Mouse (Mus musculus) mature B cell (primary cell): ENCODE results near the gene Sumo1.

Experiments used
- in situ Hi-C: fragments of 300-500 bp; cut with MboI; formaldehyde crosslinking; loops from 2 replicates; pipeline ENCODE4 v1.14.3; 2019

Gene Sumo1

DNA sequence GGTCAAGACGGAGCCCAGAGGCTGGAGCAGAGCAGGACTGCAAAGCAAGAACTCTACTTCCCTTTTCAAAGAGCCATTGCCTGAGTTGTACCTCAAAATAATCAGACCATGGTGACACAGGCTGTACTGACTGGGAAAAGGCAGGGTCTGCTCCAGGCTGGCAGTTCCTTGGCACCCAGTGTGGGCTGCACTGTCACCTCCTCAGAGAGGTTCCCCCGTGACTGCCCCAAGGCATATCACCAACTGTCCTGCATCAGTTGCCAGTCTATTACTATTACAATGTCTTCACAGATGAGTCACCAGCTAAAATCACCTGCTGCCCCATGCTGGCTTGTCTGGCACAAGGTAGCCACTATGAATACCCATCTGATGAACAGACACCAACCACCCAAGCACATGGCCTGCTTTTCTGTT lies 77.0 kb downstream of the Sumo1 start:
- in situ Hi-C loops: no loop called here

DNA sequence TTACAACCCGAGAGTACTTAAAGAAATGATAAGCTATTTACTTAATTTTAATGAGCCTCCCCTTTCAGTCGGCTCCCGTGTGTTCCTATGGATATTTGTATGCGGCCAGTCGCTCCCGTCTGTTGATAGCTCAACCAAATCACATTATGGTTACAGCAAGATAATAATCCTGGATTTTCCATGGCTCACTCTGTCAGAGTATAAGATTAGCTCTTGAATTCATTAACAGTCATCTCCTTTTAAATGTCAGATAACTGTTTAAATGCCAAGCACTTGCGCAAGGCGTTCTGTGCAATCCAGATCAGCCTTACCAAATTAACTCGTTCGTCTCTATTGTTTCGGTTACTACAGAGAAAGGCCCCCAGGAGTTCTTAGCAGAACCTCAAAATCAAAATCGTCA lies 77.8 kb downstream of the Sumo1 start:
- in situ Hi-C loops: no loop called here

- in situ Hi-C loops: no loop called here
Observed at GRCm38 (mm10) chr1:59592359-59592758, 78.3 kb downstream of the Sumo1 start.

GRCm38 (mm10) chr1:59589271-59589670 lies 81.4 kb downstream of the Sumo1 start:
- in situ Hi-C loops: no loop called here

- in situ Hi-C loops: no loop called here
Observed at GRCm38 (mm10) chr1:59584656-59585410, 85.8 kb downstream of the Sumo1 start.

DNA sequence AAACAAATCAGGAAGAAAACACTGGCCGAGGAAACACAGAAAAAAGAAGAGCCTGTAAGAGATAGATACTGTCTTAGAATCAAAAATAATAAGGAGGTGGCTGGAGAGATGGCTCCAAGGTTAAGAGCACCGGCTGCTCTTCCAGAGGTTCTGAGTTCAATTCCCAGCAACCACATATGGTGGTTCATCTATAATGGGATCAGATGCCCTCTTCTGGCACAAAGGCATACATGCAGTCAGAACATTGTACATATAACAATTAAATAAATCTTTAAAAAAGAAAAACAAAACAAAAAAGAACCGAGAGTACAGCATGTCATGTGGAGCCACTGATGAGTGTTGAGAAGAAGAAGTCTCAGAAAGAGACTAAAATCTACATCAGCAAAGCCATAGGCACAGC lies 89.8 kb downstream of the Sumo1 start:
- in situ Hi-C loops: no loop called here

DNA sequence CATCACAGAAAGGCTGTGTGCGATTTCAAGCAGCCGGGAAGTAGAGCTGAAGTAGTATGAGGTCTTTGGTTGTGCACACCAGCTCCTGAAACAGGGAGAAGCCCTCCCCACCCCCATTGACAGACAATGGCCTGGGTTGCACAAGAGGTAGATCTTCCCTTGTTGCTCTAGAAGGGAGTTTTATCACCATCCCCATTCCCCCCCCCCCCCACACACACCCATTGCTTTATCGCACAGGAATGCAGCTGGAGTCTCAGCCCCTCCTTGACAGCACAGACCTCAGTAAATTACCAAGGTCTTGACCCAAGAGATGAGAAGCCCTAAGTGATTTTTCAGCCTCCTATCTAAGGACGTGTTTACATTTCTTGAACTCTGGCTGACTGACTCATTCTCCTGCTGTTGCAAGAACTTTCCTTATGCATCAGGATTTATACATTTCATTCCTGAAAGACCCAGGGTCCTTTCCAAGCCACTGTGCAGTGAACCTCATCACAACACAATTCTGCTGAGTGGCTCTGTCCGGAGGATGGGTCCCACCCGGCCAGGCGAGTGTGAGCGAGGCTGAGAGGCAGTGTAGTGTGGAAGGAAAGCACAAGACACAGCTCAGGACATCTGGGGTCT lies 90.4 kb downstream of the Sumo1 start:
- in situ Hi-C loops: no loop called here

- in situ Hi-C loops: no loop called here
Observed at GRCm38 (mm10) chr1:59579327-59579726, 91.3 kb downstream of the Sumo1 start.

DNA sequence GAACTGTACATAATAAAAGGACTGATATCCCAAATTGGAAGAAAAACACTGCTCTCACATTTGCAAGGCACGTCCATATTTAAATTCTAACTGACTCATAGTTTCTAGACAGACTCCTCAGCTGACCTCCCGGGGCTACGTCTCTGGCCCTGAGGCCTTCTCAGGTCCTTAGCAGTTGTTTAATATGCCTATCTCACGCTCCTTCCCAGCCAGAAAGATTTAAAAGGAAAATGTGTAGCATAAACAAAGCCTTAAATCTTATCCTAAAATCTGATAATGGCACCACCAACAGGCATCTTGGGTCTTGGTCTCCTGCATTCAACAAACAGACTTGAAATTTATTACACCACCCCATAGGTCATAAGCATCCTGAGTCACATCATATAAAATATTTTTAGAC lies 91.9 kb downstream of the Sumo1 start:
- in situ Hi-C loops: no loop called here

DNA sequence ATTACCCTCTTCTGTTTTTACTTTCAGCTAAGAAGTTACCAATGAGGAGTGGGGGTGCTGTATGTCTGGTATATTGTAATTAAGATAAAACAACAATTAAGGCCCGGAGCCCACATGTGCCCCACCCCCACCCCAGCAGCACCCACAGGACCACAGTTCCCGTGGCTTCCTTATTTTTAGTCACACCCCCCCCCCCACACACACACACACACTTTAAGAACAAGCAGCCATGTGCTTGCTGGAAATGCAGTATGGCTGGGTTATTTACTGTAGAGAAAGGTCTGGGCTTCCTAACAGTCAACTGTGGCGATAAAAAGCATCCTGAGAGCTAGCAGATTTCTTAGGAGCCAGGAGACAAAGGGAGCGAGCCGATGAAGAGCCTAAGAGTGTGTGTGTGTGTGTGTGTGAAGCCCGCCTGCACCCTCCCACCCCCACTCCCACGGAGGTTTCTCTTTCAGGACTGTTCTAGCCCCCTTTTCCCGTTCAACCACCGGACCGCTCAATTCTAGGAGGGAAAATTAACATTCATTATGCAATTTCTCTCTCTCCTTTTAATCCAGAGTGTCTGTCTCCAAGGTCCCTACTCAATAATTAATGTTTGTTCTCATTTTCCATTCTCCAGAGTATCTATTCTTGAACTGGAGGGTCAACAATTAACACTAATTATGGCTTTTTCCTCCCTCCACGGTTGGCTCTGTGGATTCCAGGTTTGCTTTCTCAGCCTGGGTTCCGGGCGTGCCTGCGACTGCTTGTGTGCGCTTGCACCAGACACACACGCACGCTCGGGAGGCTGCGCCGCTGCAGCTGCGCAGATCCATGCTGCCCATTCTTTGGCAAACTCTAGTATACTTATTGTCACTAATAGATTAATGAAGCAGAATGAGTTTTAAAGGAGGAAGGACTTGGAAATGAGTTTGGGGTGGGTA lies 96.1 kb downstream of the Sumo1 start:
- in situ Hi-C loops: no loop called here

DNA sequence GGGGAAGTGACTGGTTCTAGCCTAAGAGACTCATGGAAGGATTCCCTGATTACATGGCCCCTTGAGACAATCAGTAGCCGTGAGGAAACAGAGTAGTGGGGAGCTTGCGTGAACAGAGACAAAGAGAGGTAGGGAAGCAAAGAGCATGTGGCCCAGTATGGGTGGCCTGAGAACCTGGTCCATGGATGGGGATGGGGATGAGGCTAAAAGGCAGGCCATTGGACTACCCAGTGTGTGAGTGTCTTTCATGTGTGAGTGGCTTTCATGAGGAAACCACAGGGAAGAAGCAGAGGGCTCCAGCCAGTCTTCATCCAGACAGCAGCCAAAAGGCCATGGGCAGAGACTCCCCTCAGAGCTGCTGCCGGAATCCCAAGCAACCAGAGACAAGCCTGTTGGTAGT lies 96.8 kb downstream of the Sumo1 start:
- in situ Hi-C loops: no loop called here

- in situ Hi-C loops: no loop called here
Observed at GRCm38 (mm10) chr1:59571502-59571901, 99.1 kb downstream of the Sumo1 start.

DNA sequence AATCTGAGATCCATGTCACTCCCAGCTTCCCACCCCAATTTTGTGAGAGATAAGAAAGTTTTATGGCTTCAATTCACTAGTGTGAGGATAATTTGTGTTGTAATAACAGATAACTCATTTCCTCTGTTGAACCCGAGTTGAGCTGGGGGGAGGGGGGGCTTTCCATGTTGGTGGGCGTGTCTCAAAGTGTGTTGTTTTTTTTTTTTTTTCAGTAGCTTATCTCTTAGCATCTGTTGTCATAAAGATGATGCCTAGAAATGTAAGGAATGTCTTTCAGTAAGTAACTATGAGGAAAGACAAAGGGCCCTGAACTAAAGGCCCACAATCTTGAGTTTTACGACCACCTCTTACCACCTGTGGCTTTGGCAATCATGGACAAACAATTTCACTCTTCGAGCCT lies 99.9 kb downstream of the Sumo1 start:
- in situ Hi-C loops: no loop called here

- in situ Hi-C loops: no loop called here
Observed at GRCm38 (mm10) chr1:59569301-59569700, 101.3 kb downstream of the Sumo1 start.

DNA sequence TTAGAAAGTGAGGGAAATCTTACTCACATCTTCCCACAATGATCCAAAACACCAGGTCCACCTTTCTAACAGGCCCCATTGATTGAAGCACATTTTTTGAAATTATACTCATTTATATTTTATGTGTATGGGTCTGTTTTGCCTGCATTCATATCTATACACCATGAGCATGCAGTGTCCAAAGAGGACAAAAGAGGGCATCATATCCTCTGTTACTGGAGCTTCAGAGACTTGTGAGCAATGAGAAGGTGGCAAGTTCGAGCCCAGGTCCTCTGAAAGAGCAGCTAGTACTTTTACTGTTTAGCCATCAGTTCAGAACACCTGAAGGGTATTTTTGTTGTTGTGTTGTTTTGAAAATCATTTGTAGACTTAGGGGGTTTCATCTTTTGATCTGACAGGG lies 102.4 kb downstream of the Sumo1 start:
- in situ Hi-C loops: no loop called here

- in situ Hi-C loops: no loop called here
Observed at GRCm38 (mm10) chr1:59567521-59567920, 103.1 kb downstream of the Sumo1 start.

- in situ Hi-C loops: no loop called here
Observed at GRCm38 (mm10) chr1:59566926-59567325, 103.7 kb downstream of the Sumo1 start.

DNA sequence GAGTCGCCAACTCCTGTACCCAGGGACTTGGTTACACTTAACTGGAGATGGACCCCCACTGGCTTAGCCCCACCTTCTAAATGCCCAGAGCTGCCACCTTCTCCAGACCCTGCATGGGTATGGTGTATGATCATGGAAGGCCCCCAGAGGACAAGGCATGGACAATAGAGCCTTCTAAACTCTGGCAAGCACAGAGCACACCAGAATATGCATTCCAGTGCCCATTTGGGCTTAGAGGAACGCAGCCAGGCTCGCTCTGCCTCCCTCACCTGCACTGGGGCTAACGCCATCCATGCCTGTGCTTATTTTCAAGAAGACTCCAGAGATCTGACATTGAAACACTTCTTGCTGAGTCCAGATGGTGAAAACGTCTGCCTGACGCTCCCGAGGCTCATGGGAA lies 104.4 kb downstream of the Sumo1 start:
- in situ Hi-C loops: no loop called here

GRCm38 (mm10) chr1:59565804-59566203 lies 104.8 kb downstream of the Sumo1 start:
- in situ Hi-C loops: no loop called here

GRCm38 (mm10) chr1:59563581-59563980 lies 107.1 kb downstream of the Sumo1 start:
- in situ Hi-C loops: no loop called here

DNA sequence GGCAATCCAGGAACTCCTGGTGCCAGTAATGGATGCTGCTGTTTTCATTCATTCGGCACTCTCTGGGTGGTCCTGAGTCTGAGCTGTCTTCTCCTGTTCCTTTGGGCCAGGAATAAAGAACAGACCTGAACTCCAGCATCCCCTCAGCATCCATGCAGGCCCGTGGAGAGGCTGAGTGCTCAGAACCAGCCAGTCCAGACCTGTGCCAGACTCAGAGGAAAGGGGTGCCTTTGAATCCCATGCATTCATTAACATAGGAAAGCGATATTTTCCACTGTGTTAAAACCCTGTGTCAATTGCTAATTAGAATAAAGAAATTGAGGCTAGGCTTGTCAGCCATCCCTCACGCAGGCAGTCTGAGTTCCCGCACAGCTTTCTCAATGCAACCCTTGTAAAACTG lies 116.9 kb downstream of the Sumo1 start:
- in situ Hi-C loops: no loop called here

GRCm38 (mm10) chr1:59550996-59551395 lies 119.6 kb downstream of the Sumo1 start:
- in situ Hi-C loops: no loop called here

DNA sequence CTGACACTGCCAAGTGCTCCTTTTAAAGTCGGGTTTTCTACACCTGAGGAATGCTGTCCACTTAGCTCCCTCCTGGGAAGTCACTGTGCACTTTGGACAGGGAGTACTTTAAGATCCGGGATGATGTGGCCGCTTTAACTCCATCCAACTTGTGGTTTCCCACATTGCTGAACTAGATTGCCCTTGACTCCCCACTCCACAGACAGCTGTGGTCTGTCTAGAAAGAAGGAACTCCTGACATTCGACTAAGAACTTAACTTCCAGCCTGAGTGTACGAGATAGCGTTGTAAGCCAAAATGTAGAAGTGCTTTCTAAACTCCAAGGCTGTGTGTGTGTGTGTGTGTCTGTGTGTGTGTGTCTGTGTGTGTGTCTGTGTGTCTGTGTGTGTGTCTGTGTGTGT lies 120.4 kb downstream of the Sumo1 start:
- in situ Hi-C loops: no loop called here
